Mouse (Mus musculus) cerebellum, postnatal 36 days (tissue): ENCODE measurements at regions not wholly inside any gene's neighbourhood (a gene's known extent, or its start where the extent isn't known, plus 50 kb on each side); places are given as distances from the start of the nearest gene placed in this dataset.

Experiments used
- DNase-seq, 2 experiments: peaks; one replicate each; pipeline ENCODE4 v3.0.0; 2021 to 2022; ENCODE audit warnings: mixed read lengths in 2 of 2

GRCm38 (mm10) chr2:46678366-46678765 is 1561.2 kb upstream of the Zeb2 start:
- DNase-seq: no peak

DNA sequence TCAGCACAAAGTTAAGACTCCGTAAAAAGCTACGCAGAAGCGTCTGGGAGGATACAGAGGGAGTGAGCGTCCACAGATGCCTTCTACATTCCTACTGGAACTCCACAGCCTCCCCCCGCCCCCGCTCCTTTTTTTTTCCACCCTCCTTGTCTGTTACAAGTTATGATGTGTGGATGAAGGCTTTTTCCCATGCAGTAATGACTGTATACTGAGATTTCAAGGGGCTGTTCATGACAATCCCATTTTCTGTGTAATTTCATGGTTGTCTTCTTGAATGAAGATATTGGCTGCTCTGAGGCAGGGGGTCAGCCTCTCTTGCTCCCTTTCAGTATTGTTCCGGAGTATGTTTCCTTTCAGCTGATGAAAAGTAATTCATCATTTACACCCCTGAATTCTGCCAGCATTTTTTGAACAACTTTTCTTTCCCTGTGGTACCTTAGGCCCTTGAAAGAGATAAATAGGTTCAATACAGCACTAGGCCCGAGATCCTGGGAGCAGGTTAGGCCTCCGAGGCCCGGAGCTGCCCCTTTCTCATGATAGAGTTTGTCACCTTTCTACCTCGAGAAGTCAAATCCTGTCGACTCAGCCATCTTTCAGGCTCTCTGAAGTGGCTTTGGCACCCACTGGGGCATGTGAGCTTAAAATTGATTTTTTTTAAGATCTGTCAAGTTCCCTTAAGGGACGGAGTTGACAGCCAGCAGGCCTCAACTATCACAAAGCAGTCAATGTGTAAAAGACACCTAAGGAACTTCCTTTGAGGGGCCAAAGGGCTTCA is 1552.5 kb upstream of the Zeb2 start:
- DNase-seq: no peak

GRCm38 (mm10) chr2:46666990-46667337 is 1549.8 kb upstream of the Zeb2 start:
- DNase-seq: no peak

DNA sequence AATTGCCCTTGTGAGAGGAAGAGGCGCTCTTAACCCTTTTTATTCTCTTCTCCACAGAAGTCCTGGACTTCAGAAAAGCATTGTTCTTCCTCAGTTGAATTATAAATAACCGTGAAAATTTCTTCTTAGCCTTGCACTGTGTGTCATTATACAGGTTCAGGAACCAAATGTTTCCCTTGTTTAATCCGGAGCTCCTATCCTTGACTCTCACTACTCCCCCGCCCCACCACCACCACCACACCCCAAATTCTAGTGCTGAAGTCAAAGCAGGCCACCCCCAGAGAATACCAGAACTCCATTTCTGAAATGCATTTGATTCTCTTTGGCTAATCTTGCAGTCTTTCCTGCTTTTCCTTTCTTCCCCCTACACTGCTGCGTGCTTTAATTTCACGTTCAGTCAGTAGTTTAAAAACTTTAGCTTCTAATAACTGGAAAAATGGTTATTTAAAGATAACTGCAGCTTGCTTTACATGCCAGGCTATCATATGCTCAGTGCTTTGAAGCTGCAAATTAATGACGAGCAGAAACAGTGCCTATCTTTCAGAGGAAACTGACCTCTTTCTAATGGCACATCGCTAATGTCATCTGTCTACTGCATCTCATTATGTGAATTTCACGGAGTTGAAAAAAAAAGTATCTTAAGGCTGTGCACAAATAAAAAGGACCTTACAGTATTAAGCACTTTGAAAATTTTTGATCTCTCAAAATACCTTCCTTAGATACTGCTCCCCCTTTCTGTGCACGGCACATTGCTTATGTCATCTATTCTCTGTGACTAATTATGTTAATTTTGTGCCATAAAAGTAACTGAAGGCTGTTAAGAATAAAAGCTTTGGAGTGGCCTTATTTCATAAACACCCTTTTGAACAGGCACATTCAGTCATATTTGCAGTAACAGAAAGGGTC is 1549.1 kb upstream of the Zeb2 start:
- DNase-seq: no peak

DNA sequence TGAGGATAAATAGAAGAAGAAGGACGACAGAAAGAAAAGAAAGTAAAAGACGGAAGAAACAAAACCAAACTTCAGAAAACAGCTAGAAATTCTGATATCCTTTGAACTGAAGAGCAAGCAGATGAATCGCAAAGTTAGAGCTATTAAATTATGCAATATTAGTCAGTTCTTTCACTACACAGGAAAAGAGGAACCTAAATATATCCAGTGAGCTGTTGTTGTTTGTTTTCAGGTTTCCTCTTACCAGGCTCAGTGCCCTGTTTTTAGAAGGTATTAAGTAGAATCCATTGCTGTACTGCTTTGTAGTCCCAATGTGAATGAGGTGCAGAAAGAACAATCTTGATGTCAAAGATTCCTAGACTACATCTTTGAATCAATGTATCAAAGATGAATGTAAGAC is 1544.7 kb upstream of the Zeb2 start:
- DNase-seq: no peak

DNA sequence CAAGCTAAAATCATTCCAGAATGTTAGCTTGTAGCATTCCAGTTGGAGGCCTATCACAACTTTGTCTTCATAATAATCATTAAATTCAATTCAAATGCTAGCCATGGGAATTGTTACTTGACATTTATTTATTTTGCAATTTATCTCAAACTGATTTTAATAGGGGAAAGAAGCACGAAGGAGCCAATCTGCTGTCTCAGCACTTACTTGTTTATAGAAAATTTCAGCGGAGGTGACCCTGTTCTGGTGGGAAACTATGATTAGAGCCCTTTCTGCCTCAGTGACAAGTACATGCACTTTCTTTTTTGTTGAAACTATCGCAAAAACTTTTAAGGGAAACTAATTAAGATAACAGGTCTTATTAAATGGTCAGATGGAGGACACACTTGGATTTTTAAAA is 1543.4 kb upstream of the Zeb2 start:
- DNase-seq: no peak

GRCm38 (mm10) chr2:46655289-46655688 is 1538.1 kb upstream of the Zeb2 start:
- DNase-seq: no peak

GRCm38 (mm10) chr2:46652616-46653015 is 1535.4 kb upstream of the Zeb2 start:
- no peak for DNase-seq

GRCm38 (mm10) chr2:46646366-46646765 is 1529.2 kb upstream of the Zeb2 start:
- no peak for DNase-seq

DNA sequence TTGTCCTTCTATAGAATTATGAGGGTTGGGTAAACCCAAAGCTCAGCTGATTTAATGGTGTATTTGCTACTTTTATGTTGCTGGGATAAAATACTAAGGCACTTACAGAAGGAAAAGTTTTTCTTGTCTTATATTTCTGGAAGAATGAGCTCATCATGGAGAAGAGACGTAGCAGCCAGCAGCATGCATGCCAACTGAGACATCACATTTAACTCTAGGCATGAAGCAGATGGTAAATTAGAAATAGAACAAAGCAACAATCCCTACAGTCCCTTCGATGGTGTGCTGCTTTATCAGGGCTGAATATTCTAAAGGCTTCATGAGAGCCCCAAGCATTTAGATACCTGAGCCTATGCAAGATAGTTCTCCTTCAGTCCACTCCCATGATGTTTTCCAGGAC is 1492.0 kb upstream of the Zeb2 start:
- DNase-seq: no peak

DNA sequence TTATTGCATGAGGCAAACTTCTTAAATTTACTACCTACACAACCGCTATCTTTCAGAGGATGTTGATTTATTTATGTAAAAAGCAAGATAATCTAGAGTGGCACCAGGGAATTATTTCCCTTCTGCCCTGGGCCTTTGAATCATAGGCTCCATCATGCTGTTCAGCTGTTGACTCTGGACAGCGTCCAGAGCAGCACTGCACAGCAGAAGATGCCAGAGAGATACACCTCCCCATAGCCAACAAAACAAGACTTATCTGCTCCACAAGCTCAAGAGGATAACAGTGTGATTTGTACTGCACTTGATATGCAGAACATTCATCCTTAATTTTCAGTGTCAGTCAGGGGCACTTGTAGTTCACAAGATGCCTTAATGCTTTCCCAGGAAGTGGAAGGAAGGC is 1464.6 kb upstream of the Zeb2 start:
- DNase-seq: peak; percentile 5 to 13

DNA sequence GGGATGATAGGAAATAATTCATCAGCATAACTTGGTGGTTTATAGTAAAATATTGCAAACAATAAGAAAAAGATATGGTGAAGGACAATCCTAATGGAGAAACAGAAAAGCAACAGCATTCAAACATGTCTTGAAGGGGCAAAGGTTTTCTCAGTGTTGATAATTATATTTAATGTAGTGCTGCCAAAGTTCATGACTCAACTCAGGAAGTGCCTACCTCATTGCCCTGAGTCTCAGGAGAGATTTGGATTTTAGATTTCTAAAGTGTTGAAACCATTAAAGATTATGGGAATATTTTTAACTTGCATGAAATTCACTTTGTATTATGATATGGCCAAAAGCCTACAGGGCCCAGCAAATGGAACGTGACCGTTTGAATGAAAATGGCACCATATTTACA is 1453.2 kb upstream of the Zeb2 start:
- no peak for DNase-seq

GRCm38 (mm10) chr2:46533395-46533794 is 1416.2 kb upstream of the Zeb2 start:
- no peak for DNase-seq

DNA sequence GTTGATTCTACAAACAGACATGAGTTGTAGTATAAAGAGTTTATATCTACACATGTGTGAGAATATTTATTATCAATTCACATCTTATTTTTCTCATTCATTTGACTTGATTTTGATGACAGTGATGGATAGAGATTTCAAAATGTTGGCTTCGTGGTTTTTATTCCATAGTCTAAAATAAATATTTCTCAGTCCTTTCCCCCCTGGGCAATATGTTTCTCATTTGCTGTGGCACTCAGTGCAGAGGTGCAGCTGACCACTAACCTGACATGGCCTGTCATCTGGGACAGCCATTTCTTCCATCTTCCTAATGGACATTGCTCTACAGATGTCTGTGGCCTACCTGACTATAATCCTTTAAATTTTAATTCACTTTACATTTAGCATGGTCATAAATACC is 1413.5 kb upstream of the Zeb2 start:
- DNase-seq: no peak

GRCm38 (mm10) chr2:46525223-46525622 is 1408.0 kb upstream of the Zeb2 start:
- no peak for DNase-seq

GRCm38 (mm10) chr2:46524625-46525024 is 1407.4 kb upstream of the Zeb2 start:
- no peak for DNase-seq

DNA sequence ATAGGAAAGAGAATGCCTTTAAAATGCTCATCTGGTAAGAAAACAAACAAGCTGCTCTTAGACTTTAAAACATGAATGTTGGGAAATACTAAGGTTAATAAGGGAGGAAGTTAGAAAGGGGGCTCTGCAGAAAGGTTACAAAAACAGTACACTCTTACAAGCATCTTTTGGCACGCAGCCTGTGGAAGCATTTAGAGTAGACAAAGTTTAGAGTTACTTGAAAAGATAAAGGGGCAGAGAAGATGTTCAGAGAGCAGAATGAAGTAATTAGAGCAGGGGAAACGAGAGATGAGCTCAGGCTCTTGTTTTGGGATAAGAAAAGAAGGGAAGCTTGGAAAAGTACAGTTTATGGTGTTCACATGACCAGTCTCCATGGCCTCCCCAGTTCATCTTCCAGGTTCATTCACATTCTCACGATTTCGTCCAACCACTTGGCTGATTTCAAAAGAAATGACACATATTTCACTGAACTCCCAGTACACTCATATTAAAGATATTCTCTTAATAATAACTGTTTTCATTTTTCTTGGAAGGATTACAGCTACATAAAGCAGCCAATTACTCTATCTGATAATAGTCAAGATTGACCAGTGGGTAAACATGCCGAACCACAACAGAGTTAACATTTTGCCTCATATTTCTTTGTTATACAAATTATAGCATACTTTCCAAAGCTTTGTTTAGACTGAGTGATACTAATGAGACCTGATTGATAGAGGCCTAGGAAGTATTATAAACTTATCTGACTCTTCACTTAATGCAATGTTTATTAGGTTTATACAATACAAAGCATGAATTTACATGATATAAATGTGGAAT is 1404.2 kb upstream of the Zeb2 start:
- no peak for DNase-seq

DNA sequence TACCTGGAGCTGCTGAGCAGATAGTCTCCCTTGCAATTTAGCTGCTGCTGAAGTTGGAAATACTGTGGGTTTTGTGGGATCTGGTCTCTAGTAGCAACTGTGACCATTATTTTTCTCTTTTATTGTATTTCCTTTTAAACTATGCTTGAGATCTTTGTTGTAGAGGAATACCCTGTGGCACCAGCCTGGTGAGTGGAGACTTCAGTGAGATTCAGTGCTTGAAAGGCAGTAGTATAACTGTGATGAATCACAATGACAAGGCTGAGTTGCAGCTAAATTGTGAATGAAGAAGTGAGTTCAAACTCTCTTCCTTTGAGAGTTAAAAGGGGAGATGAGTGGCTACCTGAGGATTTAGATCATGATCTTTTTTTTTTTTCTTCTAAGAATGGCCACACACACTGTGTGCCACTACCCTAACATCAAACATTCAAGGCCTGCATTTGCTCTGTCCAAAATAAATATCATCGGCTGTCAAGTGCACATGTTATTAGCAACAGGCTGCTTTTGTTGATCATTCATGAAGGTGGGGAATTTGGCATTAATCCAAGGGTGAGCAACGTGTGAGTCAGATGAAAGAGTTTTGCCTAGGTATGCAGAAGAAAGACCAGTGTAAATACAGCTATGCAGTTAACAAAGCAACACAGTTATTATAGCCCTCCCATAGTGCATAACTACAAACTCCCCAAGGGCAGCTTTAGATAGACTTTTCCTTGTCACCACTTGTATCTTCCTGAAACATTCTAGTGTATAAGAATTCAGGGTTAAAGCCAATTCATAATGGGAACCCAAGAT is 1395.2 kb upstream of the Zeb2 start:
- no peak for DNase-seq

DNA sequence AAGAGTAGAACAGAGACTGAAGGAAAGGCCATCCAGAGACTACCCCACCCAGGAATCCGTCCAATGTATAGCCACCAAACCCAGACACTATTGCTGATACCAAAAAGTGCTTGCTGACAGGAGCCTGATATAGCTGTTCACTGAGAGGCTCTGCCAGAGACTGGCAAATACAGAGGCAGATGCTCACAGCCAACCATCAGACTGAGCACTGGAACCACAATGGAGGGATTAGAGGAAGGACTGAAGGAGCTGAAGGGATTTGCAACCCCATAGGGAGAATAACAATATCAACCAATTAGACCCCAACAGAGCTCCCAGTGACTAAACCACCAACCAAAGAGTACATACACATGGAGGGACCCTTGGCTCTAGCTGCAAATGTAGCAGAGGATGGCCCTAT is 1389.8 kb upstream of the Zeb2 start:
- DNase-seq: no peak

DNA sequence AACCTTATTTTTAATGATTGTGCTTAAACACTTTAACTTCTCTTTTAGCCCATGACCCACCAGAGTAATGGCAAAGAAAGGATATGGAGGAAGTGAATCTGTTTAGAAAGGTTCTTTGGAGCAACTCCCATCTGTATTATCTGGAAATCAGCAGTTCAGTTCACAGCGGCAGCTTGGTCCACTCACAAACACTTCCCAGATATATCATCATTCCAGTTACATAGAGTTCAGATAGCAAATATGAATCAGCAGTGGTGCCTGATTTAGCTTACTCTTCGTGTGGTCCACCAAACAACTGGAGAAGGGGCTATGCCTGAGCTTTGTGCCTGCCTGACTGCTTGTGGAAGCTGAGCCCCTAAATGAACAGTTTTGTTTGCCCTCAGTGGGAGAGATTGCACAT is 1385.9 kb upstream of the Zeb2 start:
- no peak for DNase-seq

- no peak for DNase-seq
Measured at GRCm38 (mm10) chr2:46492299-46492698, 1375.1 kb upstream of the Zeb2 start.

GRCm38 (mm10) chr2:46491081-46491480 is 1373.9 kb upstream of the Zeb2 start:
- no peak for DNase-seq
